Mouse (Mus musculus) neural tube, embryonic 14.5 days (tissue): ENCODE data around the gene Cybrd1. TPM values are rescaled to one million over a fixed set of nuclear protein-coding genes. Genes with fewer than 3 reads are reported as not detected.

Experiments
- ATAC-seq: fragments of 200-750 bp; cut with Nextera tagmentation; 2 replicates; pipeline ENCODE4 v1.8.0; 2017; ENCODE audit warnings: low read depth, mild to moderate bottlenecking, moderate TSS enrichment, moderate library complexity
- H3K27ac ChIP-seq: fragments of 300-500 bp; sonication (generic); 2 replicates; pipeline ENCODE4 v1.5.1; 2014; ENCODE audit warnings: low read depth, mild to moderate bottlenecking, control low read depth, low read length, moderate library complexity, mixed read lengths
- H3K27me3 ChIP-seq: fragments of 300-500 bp; sonication (generic); 2 replicates; pipeline ENCODE4 v1.6.1; 2014; ENCODE audit warnings: low read length; ENCODE audit not compliant: control insufficient read depth, insufficient read depth
- H3K36me3 ChIP-seq: fragments of 300-500 bp; sonication (generic); 2 replicates; pipeline ENCODE4 v1.6.1; 2014; ENCODE audit warnings: low read length, mixed read lengths; ENCODE audit not compliant: control insufficient read depth, insufficient read depth
- H3K4me1 ChIP-seq: fragments of 300-500 bp; sonication (generic); 2 replicates; pipeline ENCODE4 v1.6.1; 2014; ENCODE audit warnings: low read length; ENCODE audit not compliant: control insufficient read depth, insufficient read depth
- H3K4me2 ChIP-seq: fragments of 300-500 bp; sonication (generic); 2 replicates; pipeline ENCODE4 v1.6.1; 2014; ENCODE audit warnings: mild to moderate bottlenecking, low read depth, low read length, control low read depth
- H3K4me3 ChIP-seq: fragments of 300-500 bp; sonication (generic); 2 replicates; pipeline ENCODE4 v1.5.1; 2014; ENCODE audit warnings: low read depth, low read length, control low read depth, mixed read lengths
- H3K9ac ChIP-seq: fragments of 300-500 bp; sonication (generic); replicated peaks from 2 replicates; pipeline ENCODE4 v1.6.1; 2014; ENCODE audit warnings: low read depth, mild to moderate bottlenecking, control low read depth, low read length, mixed read lengths
- H3K9me3 ChIP-seq: fragments of 300-500 bp; sonication (generic); 2 replicates; pipeline ENCODE4 v1.6.1; 2016; ENCODE audit warnings: low read length; ENCODE audit not compliant: control insufficient read depth
- WGBS: fragments of 180-500 bp; shearing (Covaris S2); extraction: QIAGEN DNeasy Blood & Tissue Kit; methylation state at CpG from one replicate; pipeline ENCODE4 v1.1.7; 2014; 5-methylcytosine and 5-hydroxymethylcytosine counted together
- polyA plus RNA-seq: library from polyadenylated mRNA; unstranded; fragments of >200 nt; fragmentation: Nextera tagmentation; extraction: Ambion mirVana; gene quantifications from 2 replicates; pipeline ENCODE4 v1.2.1, GENCODE M21; 2014

The Cybrd1 gene
- polyA plus RNA-seq, 1 experiment from 2014 or later: 1.8 TPM

- H3K9me3 ChIP-seq: no peaks in the 10 kb centered on the region
- 88% methylated on average over 7 of the region's 7 CpGs for WGBS
- H3K27me3 ChIP-seq: no peaks in the 10 kb centered on the region
- ATAC-seq: no peak
- no peak overlapping the region for H3K4me3 ChIP-seq
- no peak overlapping the region for H3K27ac ChIP-seq
- no peak overlapping the region for H3K4me2 ChIP-seq
- H3K36me3 ChIP-seq: peaks cover 6% of the 10 kb centered on the region; the same call in 1 of the 2 replicates
- H3K9ac ChIP-seq: no peak overlapping the region
- no peaks in the 10 kb centered on the region for H3K4me1 ChIP-seq
These were observed 21.6 kb upstream of the Cybrd1 start for GRCm38 (mm10) chr2:71096170-71096569.

GRCm38 (mm10) chr2:71102621-71103291 is 15.0 kb upstream of the Cybrd1 start:
- 0 out of 2 replicates have a peak, but pooled peaks cover 3% of the 10 kb centered on the region for H3K36me3 ChIP-seq
- WGBS: 83% methylated on average over 10 of the region's 10 CpGs
- no peak overlapping the region for H3K4me2 ChIP-seq
- no peaks in the 10 kb centered on the region for H3K9me3 ChIP-seq
- no peak for ATAC-seq
- H3K4me1 ChIP-seq: no peaks in the 10 kb centered on the region
- no peak overlapping the region for H3K9ac ChIP-seq
- H3K27ac ChIP-seq: no peak overlapping the region
- H3K4me3 ChIP-seq: no peak overlapping the region
- no peaks in the 10 kb centered on the region for H3K27me3 ChIP-seq

GRCm38 (mm10) chr2:71103292-71103680 is 14.4 kb upstream of the Cybrd1 start:
- Histone ChIP-seq H3K27me3 (no peaks in the 10 kb centered on the region), H3K36me3 (0 out of 2 replicates have a peak, but pooled peaks cover 3% of the 10 kb centered on the region), H3K4me1 (no peaks in the 10 kb centered on the region), H3K4me3 (no peak overlapping the region), H3K4me2 (no peak overlapping the region), H3K9ac (no peak overlapping the region), H3K27ac (no peak overlapping the region), H3K9me3 (no peaks in the 10 kb centered on the region)
- WGBS: 90% methylated on average over 4 of the region's 4 CpGs
- no peak for ATAC-seq

- 0 out of 2 replicates have a peak, but pooled peaks cover 3% of the 10 kb centered on the region for H3K36me3 ChIP-seq
- 69% methylated on average over 3 of the region's 3 CpGs for WGBS
- H3K27ac ChIP-seq: no peak overlapping the region
- no peaks in the 10 kb centered on the region for H3K27me3 ChIP-seq
- H3K4me1 ChIP-seq: no peaks in the 10 kb centered on the region
- no peak overlapping the region for H3K9ac ChIP-seq
- no peak overlapping the region for H3K4me3 ChIP-seq
- no peak for ATAC-seq
- no peaks in the 10 kb centered on the region for H3K9me3 ChIP-seq
- no peak overlapping the region for H3K4me2 ChIP-seq
These were observed 13.0 kb upstream of the Cybrd1 start for GRCm38 (mm10) chr2:71104696-71105095.

- no peak for ATAC-seq
- Histone ChIP-seq H3K4me3 (no peak overlapping the region), H3K4me1 (no peaks in the 10 kb centered on the region), H3K4me2 (no peak overlapping the region), H3K9ac (no peak overlapping the region), H3K9me3 (no peaks in the 10 kb centered on the region), H3K27ac (no peak overlapping the region), H3K36me3 (0 out of 2 replicates have a peak, but pooled peaks cover 3% of the 10 kb centered on the region), H3K27me3 (no peaks in the 10 kb centered on the region)
- 83% methylated on average over 14 of the region's 14 CpGs for WGBS
These were observed 12.1 kb upstream of the Cybrd1 start for GRCm38 (mm10) chr2:71105469-71106215.

GRCm38 (mm10) chr2:71107225-71107624 is 10.5 kb upstream of the Cybrd1 start:
- Histone ChIP-seq H3K4me2 (no peak overlapping the region), H3K9ac (no peak overlapping the region), H3K4me3 (no peak overlapping the region), H3K27ac (no peak overlapping the region), H3K9me3 (no peaks in the 10 kb centered on the region), H3K4me1 (no peaks in the 10 kb centered on the region), H3K36me3 (no peaks in the 10 kb centered on the region), H3K27me3 (no peaks in the 10 kb centered on the region)
- 63% methylated on average over 2 of the region's 2 CpGs for WGBS
- ATAC-seq: no peak

- Histone ChIP-seq H3K4me1 (no peaks in the 10 kb centered on the region), H3K27me3 (no peaks in the 10 kb centered on the region), H3K9ac (no peak overlapping the region), H3K36me3 (no peaks in the 10 kb centered on the region), H3K4me3 (no peak overlapping the region), H3K9me3 (no peaks in the 10 kb centered on the region), H3K27ac (no peak overlapping the region), H3K4me2 (no peak overlapping the region)
- WGBS: 78% methylated on average over 3 of the region's 3 CpGs
- ATAC-seq: no peak
These were observed 9.2 kb upstream of the Cybrd1 start for GRCm38 (mm10) chr2:71108541-71108940.

GRCm38 (mm10) chr2:71113489-71114171 is 4.1 kb upstream of the Cybrd1 start:
- WGBS: 84% methylated on average over 6 of the region's 6 CpGs
- Histone ChIP-seq H3K9ac (no peak overlapping the region), H3K27ac (no peak overlapping the region), H3K4me1 (0 out of 2 replicates have a peak, but pooled peaks cover 5% of the 10 kb centered on the region), H3K36me3 (no peaks in the 10 kb centered on the region), H3K9me3 (no peaks in the 10 kb centered on the region), H3K27me3 (0 out of 2 replicates have a peak, but pooled peaks cover 3% of the 10 kb centered on the region), H3K4me2 (no peak overlapping the region), H3K4me3 (no peak overlapping the region)
- ATAC-seq: no peak

- no peaks in the 10 kb centered on the region for H3K36me3 ChIP-seq
- H3K27ac ChIP-seq: no peak overlapping the region
- no peak overlapping the region for H3K4me3 ChIP-seq
- no peak overlapping the region for H3K4me2 ChIP-seq
- no peak overlapping the region for H3K9ac ChIP-seq
- peaks cover 3% of the 10 kb centered on the region; the same call in 1 of the 2 replicates for H3K27me3 ChIP-seq
- no peaks in the 10 kb centered on the region for H3K9me3 ChIP-seq
- 0 out of 2 replicates have a peak, but pooled peaks cover 5% of the 10 kb centered on the region for H3K4me1 ChIP-seq
- no peak for ATAC-seq
- 97% methylated on average over 4 of the region's 4 CpGs for WGBS
These were observed 1.6 kb upstream of the Cybrd1 start for GRCm38 (mm10) chr2:71116151-71116550.
